Mouse (Mus musculus) frontal cortex, adult 2 months (tissue): Measurements from ENCODE around the gene Gamt. TPM values are rescaled to one million over a fixed set of nuclear protein-coding genes. Genes with fewer than 3 reads are reported as not detected.
A peak's percentile ranks its signal among the peaks of the same experiment; 100 is the strongest.

Experiments used
- DNase-seq, 2 experiments: peaks; one replicate each; pipeline ENCODE4 v3.0.0; 2022; ENCODE audit warnings: low spot score in 1 of 2; ENCODE audit errors: extremely low spot score in 1 of 2
- polyA plus RNA-seq: library from polyadenylated mRNA; depleted of rRNA; stranded (reverse); fragments of >200 nt; gene quantifications from 2 replicates; pipeline ENCODE4 v1.2.3, GENCODE M21; 2012; rRNA removed

The Gamt gene
- 29.1 and 31.9 TPM in 2 replicates for polyA plus RNA-seq

- peak; percentile 81 to 93 for DNase-seq
Measured at GRCm38 (mm10) chr10:80260642-80261584, at the start of gene Gamt, which contains the start of gene Dazap1. Gamt (minus strand) TSS chr10:80261012. Dazap1 (plus strand) TSS chr10:80261486.

- DNase-seq, result no peak
Measured at GRCm38 (mm10) chr10:80304862-80305261, 44.0 kb upstream of the Gamt start.

GRCm38 (mm10) chr10:80304458-80304857, 43.6 kb upstream of the Gamt start:
- no peak for DNase-seq

- peak; percentile 58 to 65 for DNase-seq
Measured at GRCm38 (mm10) chr10:80302471-80302881, 41.7 kb upstream of the Gamt start.

GRCm38 (mm10) chr10:80302082-80302355, 41.2 kb upstream of the Gamt start:
- no peak for DNase-seq

GRCm38 (mm10) chr10:80301256-80302081, 40.7 kb upstream of the Gamt start:
- no peak for DNase-seq

GRCm38 (mm10) chr10:80300672-80301181, 39.9 kb upstream of the Gamt start:
- DNase-seq, result no peak

- no peak for DNase-seq
Measured at GRCm38 (mm10) chr10:80299824-80300223, 39.0 kb upstream of the Gamt start.

GRCm38 (mm10) chr10:80299301-80299700, 38.5 kb upstream of the Gamt start:
- no peak for DNase-seq

GRCm38 (mm10) chr10:80298571-80299281, 37.9 kb upstream of the Gamt start:
- DNase-seq, result peak; percentile 83 to 93

- no peak for DNase-seq
Measured at GRCm38 (mm10) chr10:80297526-80298133, 36.8 kb upstream of the Gamt start.

GRCm38 (mm10) chr10:80296824-80297223, 36.0 kb upstream of the Gamt start:
- DNase-seq, result no peak

GRCm38 (mm10) chr10:80295618-80296425, 35.0 kb upstream of the Gamt start, which contains the start of gene Apc2:
Apc2 (plus strand) TSS chr10:80295977.
- DNase-seq, result peak; percentile 74 to 79

- no peak for DNase-seq
Measured at GRCm38 (mm10) chr10:80294788-80295303, 34.0 kb upstream of the Gamt start.

GRCm38 (mm10) chr10:80294311-80294710, 33.5 kb upstream of the Gamt start:
- DNase-seq, result no peak

GRCm38 (mm10) chr10:80293325-80293724, 32.5 kb upstream of the Gamt start:
- no peak for DNase-seq

- peak; percentile 85 to 95 for DNase-seq
Measured at GRCm38 (mm10) chr10:80292251-80293146, 31.7 kb upstream of the Gamt start, which contains the start of gene Rps15. Rps15 (plus strand) TSS chr10:80292453.

- DNase-seq, result no peak
Measured at GRCm38 (mm10) chr10:80288657-80289056, 27.8 kb upstream of the Gamt start.
